Mouse (Mus musculus) embryonic stem cell, embryonic (primary cell): ENCODE measurements around the gene Cyth2.

Source experiments
- CTCF ChIA-PET, 4 experiments: fragments of 300-600 bp in 2 of 4; fragments of 350-600 bp in 2 of 4; sonication (Branson Sonifier 250); formaldehyde crosslinking; loops; one replicate each; lab custom pipeline; 2022; ENCODE audit warnings: inconsistent platforms in 2 of 4; lab: Charles Lee
- POLR2A ChIA-PET, 4 experiments: fragments of 300-600 bp in 2 of 4; fragments of 350-600 bp in 2 of 4; sonication (Branson Sonifier 250); formaldehyde crosslinking; loops; one replicate each; lab custom pipeline; 2022; ENCODE audit warnings: antibody characterized with exemption in 4 of 4, inconsistent platforms in 1 of 4; lab: Charles Lee

The Cyth2 gene

DNA sequence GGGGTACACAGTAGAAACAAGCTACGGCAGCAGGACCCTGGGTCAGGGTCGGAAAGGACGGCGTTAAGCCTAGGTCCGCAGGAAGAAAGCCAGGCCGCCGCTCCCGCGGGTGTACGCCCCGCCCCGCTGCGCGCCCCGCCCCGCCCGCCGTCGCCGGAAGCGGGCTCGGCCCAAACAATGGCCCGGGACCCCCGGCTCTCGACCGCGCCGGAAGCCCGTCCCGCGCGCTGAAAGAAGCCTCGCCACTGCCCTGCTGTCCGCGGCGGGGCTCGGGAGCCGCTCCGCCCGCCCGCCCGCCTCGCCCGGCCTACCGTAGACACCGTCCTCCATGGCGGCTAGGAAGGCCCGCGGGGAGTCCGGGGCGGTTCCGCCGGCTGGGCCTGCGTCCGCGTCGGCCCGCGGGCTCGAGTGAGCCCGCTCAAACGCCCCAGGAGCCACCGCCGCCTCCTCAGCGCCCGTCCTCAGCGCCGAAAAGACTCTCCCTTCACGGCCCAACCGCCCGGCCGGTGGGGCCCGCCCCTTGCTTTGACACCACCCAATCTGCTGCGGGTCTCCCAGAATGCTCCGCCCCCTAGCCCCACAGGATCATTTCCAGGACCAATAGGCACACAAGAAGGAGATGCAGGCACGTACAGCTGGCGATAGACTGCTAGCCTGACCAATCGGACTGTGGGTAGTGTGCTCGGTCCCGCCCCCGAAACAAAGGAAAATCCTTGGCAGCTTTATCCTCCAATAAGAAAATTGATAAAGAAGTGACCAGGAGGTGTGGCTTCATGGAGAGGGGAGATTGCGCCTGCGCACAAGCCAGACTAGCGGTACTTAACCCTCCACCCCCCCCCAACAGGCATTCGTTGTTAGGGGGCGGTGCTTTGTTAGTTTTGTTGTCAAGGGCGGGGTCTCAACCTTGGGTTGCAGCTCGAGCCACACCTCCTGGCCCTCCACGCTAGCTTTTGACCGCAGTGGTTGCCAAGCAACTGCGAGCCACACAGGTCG lies at the start of gene Cyth2:
Cyth2 (minus strand) TSS at position 795 of the 993 bp plus-strand sequence.
- ChIA-PET POLR2A (interaction anchor here (0.5 to 5.6 kb wide), 105 partner anchors 8 to 1090 kb away, joined by 3 to 61 read pairs (median 4); partner anchors contain the start of genes Sphk2 (in 4 of the 4), Kdelr1 (in 3 of the 4), Tmem143 (in 3 of the 4) and Fam83e (in 2 of the 4)), CTCF (interaction anchor here (0.5 to 3.2 kb wide), 22 partner anchors 12 to 982 kb away, joined by 3 to 68 read pairs (median 5); partner anchors contain the start of genes Fam83e (in 1 of the 4), Gtf2h1 (in 1 of the 4), Hps5 (in 1 of the 4) and Kdelr1 (in 1 of the 4))

DNA sequence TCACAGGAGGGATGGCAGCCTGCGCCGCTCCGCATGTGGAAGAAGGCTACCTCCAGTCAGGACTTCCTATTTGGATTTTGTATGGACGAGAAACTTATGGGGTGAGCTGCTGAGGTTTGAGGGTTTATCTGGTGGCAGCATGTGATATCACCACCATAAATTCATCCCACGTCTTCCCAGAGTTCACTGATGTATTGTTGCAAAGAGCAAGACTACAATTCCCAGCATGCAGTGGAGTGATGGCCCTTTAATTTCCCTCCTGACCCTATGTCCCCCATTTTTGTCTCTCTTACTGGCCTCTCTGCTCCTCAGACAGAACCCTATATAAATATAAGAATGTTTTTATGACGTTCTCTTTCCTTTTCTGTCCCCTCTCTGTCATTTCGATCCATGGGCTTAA lies 48.4 kb upstream of the Cyth2 start:
- ChIA-PET POLR2A (interaction anchor here in 2 of 4 experiments (0.8 to 3.0 kb wide), 10 partner anchors 10 to 117 kb away, joined by 3 to 16 read pairs (median 5); partner anchors contain the start of genes Kdelr1 (in 2 of the 2), Syngr4 (in 2 of the 2), Tmem143 (in 2 of the 2) and Cyth2 (in 1 of the 2)), CTCF (interaction anchor here in 2 of 4 experiments (1.0 to 1.5 kb wide), 5 partner anchors 10 to 123 kb away, joined by 3 to 5 read pairs (median 4); partner anchors contain the start of gene Kdelr1 (in 2 of the 2))

DNA sequence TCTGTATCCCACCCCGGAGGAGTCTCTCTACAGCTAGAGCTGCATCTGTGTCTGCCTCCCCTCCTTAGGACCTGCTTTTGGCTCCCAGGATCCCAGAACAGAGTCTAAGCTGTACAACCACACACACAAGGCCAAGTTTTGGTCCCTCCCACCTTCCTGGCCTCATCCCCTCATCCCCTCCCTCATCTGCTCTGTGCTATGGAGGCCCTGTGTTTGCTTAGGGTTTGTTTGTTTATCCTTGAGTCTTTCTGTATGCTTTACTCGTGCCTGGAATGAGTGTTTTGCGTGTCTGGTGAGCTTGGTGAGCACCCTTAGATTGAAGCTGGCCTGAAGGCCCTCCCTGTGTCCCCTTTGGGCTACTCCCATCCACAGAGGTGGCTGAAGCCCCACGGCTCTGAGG lies 44.6 kb upstream of the Cyth2 start:
- ChIA-PET CTCF (interaction anchor here in 2 of 4 experiments (0.7 to 1.1 kb wide), 3 partner anchors 14 to 84 kb away, joined by 3 read pairs; partner anchors contain the start of gene Kdelr1 (in 1 of the 2)), POLR2A (interaction anchor here in 3 of 4 experiments (0.7 to 2.9 kb wide), 9 partner anchors 10 to 333 kb away, joined by 3 to 12 read pairs (median 5); partner anchors contain the start of genes Kdelr1 (in 2 of the 3), Cyth2 (in 1 of the 3), Plekha4 (in 1 of the 3) and Ppp1r15a (in 1 of the 3))

DNA sequence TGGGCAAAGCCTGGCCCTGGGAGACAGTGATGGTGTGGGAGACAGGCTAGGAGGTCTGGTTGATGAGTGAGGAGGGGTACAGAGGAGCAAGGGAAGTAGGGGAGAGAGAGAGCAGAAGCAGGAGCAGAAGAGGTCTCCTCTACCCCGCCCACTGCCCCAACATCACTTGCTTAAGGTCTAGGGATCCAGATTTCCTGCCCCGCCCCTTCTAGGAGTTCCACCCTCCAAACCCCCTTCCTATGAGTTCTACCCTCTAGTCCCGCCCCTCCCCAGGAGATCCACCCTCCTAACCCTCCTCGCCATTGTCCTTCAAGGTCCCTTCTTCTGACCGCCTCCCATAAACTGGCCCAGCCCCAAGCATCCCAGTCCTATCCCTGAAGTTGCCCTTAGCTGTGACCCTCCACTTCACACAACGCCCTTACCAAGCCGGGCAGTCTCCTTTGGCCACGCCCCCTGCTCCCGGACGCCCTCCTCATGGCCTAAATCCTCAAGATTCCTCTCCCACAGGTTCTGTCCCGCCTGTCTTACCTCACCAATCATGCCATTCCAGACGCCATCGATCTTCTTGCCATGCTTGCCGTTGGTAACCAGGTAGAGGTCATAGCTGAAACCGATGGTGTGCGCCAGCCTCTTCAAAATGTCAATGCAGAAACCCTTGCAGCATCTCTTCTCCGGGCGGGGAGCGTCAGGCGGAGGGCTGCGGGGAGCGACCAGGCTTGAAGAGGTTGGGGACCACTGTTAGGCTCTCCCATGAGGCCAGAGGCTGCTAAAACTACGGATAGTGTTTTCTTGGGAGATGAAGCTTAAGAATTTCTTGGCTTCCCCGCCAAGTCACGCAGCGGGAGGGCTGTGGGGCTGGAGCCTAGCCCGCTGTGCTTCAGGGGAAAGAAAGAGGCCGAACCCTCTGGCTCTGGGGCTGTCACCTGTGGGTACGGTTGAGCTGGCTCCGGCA lies 42.8 kb upstream of the Cyth2 start:
- POLR2A ChIA-PET: interaction anchor here in 3 of 4 experiments (0.5 to 2.9 kb wide), 12 partner anchors 8 to 140 kb away, joined by 3 to 12 read pairs (median 4); partner anchors contain the start of genes Kdelr1 (in 2 of the 3), Syngr4 (in 1 of the 3) and Tmem143 (in 1 of the 3)
- CTCF ChIA-PET: interaction anchor here in 3 of 4 experiments (0.5 to 1.5 kb wide), 6 partner anchors 15 to 764 kb away, joined by 3 to 4 read pairs (median 3); partner anchors contain the start of gene Kdelr1 (in 1 of the 3)

DNA sequence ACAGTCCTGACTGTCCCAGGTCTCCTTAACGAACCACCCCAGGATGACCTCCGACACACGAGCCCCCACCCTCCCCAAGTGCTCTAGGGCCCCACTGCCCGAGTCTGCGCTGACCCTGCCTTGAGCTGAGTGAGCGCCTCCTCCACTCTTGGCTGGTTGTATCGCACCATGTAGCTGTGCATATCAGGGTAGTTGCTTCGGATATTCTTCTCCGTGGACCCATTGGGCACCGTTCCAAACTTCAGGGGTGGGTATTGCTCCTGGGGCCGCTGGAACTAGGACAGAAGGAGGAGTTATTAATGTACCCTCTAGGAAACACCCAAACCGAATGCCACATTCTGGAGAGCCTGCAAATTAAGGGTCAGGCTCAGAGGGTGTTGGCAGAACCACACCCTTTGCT lies 38.7 kb upstream of the Cyth2 start:
- CTCF ChIA-PET: interaction anchor here in 1 of 4 experiments (0.5 to 0.6 kb wide), 2 partner anchors 85 to 89 kb away, joined by 3 to 7 read pairs; no protein-coding TSS in a partner anchor
- POLR2A ChIA-PET: interaction anchor here in 1 of 4 experiments (1.1 to 1.4 kb wide), 2 partner anchors 14 to 20 kb away, joined by 3 read pairs; partner anchors contain the start of gene Kdelr1

DNA sequence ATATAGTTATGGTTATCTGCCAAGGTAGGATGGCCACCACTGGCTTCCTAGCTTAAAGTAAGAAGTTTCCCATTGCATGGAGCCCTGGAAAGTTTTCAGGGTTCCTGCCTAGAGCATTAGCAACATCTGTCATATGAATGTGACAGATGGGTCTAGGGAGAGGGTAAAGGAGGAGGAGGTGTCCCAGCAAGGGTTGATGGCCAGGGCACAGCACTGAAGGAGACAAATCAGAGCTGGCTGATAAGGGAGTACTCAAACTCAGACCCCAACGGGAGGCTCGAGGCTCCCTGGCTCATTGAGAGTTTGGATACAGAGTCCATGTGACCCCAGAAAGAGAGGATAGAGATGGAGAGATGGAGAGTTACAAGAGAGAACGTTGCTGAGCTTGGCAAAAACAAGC lies 36.3 kb upstream of the Cyth2 start:
- ChIA-PET POLR2A (interaction anchor here in 1 of 4 experiments (2.9 kb wide), 1 partner anchor 22 kb away, joined by 8 read pairs; the partner anchor contains the start of gene Kdelr1), CTCF (interaction anchor here in 1 of 4 experiments (0.6 kb wide), 1 partner anchor 1701 kb away, joined by 3 read pairs; no protein-coding TSS in a partner anchor)

DNA sequence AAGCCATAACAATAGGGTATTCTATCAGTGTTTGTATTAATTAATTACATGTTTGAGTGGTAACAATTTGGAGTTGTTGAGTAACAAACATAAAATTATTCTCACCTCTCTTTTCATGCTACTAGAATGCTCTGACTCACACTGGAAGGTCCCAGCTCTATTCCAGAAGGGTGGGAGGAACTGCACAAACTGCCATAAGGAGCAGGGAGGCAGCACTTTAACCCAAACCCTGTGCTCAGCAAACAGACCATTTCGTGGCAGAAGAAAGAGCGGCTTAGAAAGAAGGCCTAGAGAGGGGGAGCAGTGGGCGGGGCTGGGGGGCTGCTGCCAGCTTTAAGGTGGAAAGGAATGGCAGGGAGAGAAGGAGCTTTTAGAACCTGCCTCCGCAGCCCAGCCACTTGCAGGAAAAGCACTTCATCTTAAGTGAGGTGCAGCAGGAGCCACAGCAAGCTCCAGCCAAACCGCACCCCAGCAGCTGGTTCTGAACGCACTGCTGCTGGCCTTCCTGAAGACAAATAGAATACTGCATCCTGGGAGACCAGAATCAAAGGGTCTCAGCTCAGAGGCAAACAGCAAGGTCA lies 34.2 kb upstream of the Cyth2 start:
- POLR2A ChIA-PET: interaction anchor here in 2 of 4 experiments (0.5 to 3.2 kb wide), 7 partner anchors 9 to 34 kb away, joined by 4 to 12 read pairs (median 5); partner anchors contain the start of genes Kdelr1 (in 2 of the 2), Cyth2 (in 1 of the 2) and Grin2d (in 1 of the 2)
- CTCF ChIA-PET: interaction anchor here in 2 of 4 experiments (0.5 to 1.2 kb wide), 2 partner anchors 76 to 93 kb away, joined by 3 to 5 read pairs; partner anchors contain the start of gene Ccdc114 (in 1 of the 2)

DNA sequence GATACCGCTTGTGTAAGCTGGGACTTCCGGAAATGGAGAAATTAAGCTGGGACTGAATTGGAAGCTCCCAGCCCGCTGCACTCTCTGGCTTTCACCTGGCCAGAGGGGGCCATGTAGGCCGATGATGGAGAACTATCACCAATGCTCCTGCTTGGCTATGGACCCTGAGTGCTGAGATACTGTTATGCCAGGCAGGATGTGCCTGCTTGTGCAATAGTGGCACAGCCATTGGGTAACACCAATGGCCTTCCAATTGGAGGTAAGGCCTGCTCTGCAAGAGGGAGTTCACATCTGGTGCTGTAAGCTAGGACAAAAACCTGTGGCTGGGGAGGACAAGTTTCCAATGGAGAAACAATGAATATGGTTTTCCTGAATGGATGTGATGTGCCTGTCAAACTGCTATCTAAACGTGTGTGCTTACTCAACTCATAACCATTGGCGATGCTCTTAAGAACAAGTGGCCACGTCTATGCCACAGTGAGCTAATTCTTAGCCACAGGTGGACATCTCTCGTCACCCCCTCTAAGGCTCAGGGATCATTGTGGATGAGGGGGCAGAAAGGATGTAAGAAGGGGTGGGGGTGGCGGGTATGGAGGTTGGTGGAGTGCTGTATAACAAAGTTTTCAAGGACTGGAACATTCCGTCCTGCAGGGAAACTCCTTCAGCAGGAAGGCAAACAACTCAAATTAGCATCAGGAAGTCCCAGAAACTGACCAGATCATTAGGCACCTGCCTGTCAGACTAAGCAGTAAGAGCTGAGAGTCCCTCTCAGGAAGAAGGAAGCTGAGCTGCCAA lies 28.8 kb upstream of the Cyth2 start:
- ChIA-PET POLR2A (interaction anchor here in 2 of 4 experiments (0.6 to 1.2 kb wide), 3 partner anchors 10 to 94 kb away, joined by 3 read pairs; no protein-coding TSS in a partner anchor), CTCF (interaction anchor here in 3 of 4 experiments (0.7 kb wide), 3 partner anchors 42 to 344 kb away, joined by 3 to 4 read pairs (median 3); no protein-coding TSS in a partner anchor)

DNA sequence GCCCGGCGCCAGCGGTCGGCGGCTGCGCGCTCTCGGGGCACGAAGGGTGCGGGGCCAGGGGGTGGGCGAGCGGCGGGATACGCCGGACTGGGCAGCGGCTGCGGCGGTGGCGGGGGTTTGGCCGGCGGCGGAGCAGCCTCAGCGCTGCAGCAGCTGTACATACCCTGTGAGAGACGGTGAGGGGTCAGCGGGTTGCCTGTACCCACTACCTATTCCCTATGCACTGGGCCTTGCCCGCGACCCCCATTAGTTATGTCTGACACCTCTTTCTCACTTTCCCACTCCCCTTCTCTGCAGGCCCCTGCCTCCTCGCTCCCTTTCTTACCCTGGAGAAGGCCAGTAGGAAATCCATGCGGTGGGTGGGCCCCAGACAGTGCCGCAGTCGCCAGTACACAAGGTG lies 19.5 kb upstream of the Cyth2 start:
- CTCF ChIA-PET: interaction anchor here in 1 of 4 experiments (0.5 to 0.6 kb wide), 2 partner anchors 94 to 229 kb away, joined by 3 to 4 read pairs; no protein-coding TSS in a partner anchor
- POLR2A ChIA-PET: no interaction called here

DNA sequence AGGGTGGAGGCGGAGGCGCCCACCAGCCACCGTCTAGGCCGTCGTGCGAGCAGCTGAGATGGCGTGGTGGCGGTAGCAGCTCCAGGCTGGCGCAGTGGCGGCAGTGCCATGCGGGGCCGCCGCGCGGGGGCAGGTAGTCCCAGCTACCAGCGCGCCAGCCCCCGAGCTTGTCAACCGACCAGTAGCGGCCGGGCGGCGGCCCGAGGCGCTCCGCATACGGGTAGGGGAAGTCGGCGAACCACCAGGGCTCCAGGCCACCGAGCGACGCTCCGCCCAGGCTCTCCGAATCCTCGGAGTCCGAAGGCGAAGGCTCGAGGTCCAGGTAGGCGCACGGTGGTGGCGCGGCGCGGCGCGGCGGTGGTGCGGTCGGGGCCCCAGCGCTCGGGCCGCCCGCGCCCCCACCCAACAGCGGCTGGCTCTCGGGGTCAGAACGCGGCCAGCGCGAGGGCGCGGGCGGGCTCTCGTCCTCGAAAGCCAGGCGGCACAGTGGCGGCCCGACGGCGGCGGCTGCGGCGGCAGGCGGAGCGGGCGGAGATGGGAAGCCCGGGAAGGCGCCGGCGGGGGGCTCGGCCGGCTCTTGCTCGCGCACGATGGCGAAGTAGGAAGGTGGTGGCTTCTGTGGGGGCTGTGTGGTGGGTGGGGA lies 18.9 kb upstream of the Cyth2 start:
- ChIA-PET POLR2A (interaction anchor here (0.7 to 1.3 kb wide), 6 partner anchors 10 to 116 kb away, joined by 3 to 5 read pairs (median 3); partner anchors contain the start of genes Cyth2 (in 2 of the 4), Kdelr1 (in 2 of the 4) and Sphk2 (in 1 of the 4)), CTCF (interaction anchor here in 1 of 4 experiments (1.4 kb wide), 1 partner anchor 32 kb away, joined by 7 read pairs; no protein-coding TSS in a partner anchor)

DNA sequence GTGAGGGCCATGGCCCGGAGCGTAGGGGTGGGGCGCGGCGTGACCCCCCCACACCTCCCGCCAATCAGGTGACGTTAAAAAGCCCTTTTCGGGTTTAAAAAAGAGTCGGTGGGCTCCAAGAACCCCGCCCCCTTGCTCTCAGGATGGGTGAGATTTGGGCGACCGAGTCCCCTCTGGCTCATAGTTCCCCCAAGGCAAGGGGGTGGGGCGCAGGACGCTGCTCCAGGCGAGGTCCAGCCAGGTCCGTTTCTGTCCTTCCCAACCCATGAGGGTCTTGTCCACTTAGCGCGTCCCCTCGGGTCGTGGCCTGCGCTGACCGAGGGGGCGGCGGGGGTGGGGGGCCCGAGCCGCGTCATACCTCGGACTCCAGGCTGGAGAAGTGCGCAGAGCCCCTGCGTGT lies 18.0 kb upstream of the Cyth2 start:
- CTCF ChIA-PET: interaction anchor here in 1 of 4 experiments (1.4 kb wide), 1 partner anchor 31 kb away, joined by 7 read pairs; no protein-coding TSS in a partner anchor
- POLR2A ChIA-PET: interaction anchor here (0.9 to 1.3 kb wide), 5 partner anchors 10 to 115 kb away, joined by 3 to 5 read pairs (median 3); partner anchors contain the start of genes Cyth2 (in 2 of the 4), Kdelr1 (in 1 of the 4) and Sphk2 (in 1 of the 4)

DNA sequence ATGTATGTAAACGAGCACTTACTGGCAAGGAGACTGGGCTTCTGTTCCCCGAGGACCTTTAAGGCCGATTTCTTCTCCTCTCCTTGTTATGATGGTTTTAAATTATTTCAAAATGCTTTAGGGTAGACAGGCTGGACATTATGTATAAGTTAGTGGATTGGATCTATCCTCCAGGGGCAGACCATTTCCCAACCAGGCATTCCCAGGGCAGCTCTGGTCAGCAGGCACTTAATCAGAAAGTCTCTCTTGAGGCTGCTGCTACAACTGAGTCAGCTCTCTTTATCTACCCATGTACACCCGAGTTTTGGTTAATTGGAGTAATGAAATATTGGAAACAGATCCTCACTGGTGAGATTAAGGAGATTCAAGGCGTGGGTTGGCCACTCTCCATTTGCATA lies 16.7 kb upstream of the Cyth2 start:
- ChIA-PET POLR2A (interaction anchor here in 1 of 4 experiments (2.1 to 2.7 kb wide), 5 partner anchors 11 to 113 kb away, joined by 7 to 26 read pairs (median 9); partner anchors contain the start of genes Kdelr1 and Sphk2), CTCF (no interaction called here)

DNA sequence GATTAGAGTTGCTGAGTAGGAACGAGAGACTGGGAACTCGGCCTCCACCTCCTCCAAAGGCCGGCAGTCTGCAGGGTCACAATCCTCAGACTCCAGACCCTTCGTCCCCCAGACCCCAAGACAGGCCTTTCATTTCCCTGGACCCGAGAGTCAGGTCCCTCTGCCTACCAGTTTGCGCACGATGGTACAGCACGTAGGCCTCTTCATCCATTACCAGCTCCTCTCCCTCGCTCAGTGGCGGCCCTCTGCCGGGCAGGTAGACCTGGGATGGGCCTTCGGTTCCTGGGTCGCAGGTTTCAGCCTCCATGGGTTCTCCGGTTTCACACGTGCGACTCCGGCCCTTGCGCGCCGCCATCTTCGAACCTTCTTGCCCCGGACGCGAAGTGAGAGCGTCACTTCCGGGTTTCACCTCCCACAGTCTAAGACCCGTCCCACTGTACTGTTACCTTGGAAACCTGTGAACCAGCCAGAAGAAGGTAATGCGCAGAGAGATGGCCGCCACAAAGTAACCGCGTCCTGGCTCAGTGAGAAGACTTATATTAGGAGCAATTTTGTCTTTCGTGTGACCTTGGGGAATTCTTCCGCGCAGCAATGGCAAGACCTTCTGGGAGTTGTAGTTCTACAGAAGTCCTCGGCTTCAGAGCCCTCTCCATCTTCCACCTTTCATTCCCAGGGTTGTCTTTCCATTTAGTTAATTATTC lies 16.2 kb upstream of the Cyth2 start, which contains the start of gene Grwd1:
Grwd1 (minus strand) TSS at position 518 of the 701 bp plus-strand sequence.
- POLR2A ChIA-PET: interaction anchor here in 2 of 4 experiments (0.7 to 2.7 kb wide), 13 partner anchors 10 to 113 kb away, joined by 3 to 26 read pairs (median 7); partner anchors contain the start of genes Cyth2 (in 2 of the 2), Kdelr1 (in 1 of the 2), Sphk2 (in 1 of the 2) and Syngr4 (in 1 of the 2)
- CTCF ChIA-PET: no interaction called here
